Mouse (Mus musculus): ENCODE results near the gene Ccdc107.

GRCm38 (mm10) chr4:43499407-43500333 lies 7.0 kb downstream of the Ccdc107 start, which contains the start of gene Arhgef39:
- TF ChIP-seq CTCF (IDR thresholded peaks at IDR 0.05; ENCODE audit: extremely low read depth, insufficient read depth, insufficient read length, insufficient replicate concordance): no peak
- no peak for TF ChIP-seq POLR2A (IDR thresholded peaks at IDR 0.05; ENCODE audit: low read depth, low read length)
